Mouse (Mus musculus) embryonic fibroblast, embryonic 13.5 days (primary cell): ENCODE measurements at regions not wholly inside any gene's neighbourhood (a gene's known extent, or its start where the extent isn't known, plus 50 kb on each side); places are given as distances from the start of the nearest gene placed in this dataset.

ENCODE experiments used
- H3K27ac ChIP-seq: 2 replicates; pipeline ENCODE4 v1.5.1; 2012; ENCODE audit warnings: low read length, control low read depth, inconsistent platforms; ENCODE audit not compliant: insufficient read depth
- H3K4me1 ChIP-seq: 2 replicates; pipeline ENCODE4 v1.6.1; 2011; ENCODE audit warnings: low read length; ENCODE audit not compliant: control insufficient read depth, insufficient read depth
- H3K4me3 ChIP-seq: 2 replicates; pipeline ENCODE4 v1.5.1; 2011; ENCODE audit warnings: mild to moderate bottlenecking, control low read depth, low read length; ENCODE audit not compliant: insufficient read depth
- CTCF ChIP-seq: IDR thresholded peaks from 2 replicates; pipeline ENCODE4 v1.5.1; 2011; ENCODE audit warnings: mild to moderate bottlenecking, control low read depth, low read length, moderate library complexity, borderline replicate concordance; ENCODE audit not compliant: insufficient read depth
- POLR2A ChIP-seq: IDR thresholded peaks from 2 replicates; pipeline ENCODE4 v1.6.1; 2011; ENCODE audit warnings: low read depth, mild to moderate bottlenecking, control low read depth, low read length, moderate library complexity

DNA sequence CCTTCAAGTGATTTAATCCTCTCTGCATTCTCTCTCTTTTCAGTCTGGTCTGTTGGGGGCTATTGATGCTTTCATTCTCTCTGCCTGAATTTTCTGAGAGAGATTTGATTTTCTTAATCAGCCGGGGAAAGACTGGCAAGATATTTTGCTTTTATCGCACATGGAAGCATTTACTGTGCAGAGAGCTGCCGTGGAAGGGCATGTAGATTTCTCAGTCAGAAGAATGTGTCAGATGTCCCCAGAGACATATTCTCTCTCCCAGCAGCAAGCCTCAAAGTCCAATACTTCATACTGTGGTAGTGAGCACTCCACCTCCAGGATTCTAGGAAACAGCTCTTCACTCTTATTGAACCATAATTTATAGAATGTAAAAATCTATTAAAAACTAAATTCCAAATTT lies 103.7 kb upstream of the Fat4 start:
- Histone ChIP-seq H3K27ac (no peak overlapping the region), H3K4me3 (no peak overlapping the region), H3K4me1 (peaks cover 4% of the 10 kb centered on the region; the same call in 1 of the 2 replicates)
- TF ChIP-seq CTCF (no peak), POLR2A (no peak)

DNA sequence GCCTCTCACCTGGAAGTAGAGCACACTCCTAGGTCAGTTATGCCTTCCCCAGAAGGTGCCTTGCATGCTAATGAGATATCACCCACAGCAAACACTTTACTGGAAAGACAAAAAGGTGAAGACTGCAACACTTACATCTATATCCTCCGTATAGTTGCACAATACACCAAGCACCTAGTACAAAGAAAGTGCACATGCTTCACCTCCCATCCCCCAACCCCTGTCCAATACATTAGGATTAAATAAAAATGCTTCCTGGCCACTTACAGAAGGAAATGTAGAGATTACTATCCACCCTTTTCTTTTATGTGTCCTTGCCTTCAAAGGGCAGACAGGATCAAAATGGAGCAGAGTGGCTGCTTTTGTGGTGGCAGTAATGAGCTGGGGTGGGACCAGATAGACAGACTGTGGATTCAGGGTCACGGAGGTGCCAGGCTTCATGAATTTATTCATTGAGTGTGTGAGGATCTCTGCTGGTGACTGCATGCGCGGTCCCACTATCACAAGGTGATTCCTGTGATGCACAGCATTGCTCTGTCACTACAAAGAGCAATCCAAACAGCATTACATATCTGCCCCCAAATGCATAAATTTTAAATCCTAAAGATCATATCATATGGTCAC lies 109.9 kb upstream of the Fat4 start:
- Histone ChIP-seq H3K27ac (no peak overlapping the region), H3K4me3 (no peak overlapping the region), H3K4me1 (no peaks in the 10 kb centered on the region)
- TF ChIP-seq POLR2A (no peak), CTCF (no peak)

DNA sequence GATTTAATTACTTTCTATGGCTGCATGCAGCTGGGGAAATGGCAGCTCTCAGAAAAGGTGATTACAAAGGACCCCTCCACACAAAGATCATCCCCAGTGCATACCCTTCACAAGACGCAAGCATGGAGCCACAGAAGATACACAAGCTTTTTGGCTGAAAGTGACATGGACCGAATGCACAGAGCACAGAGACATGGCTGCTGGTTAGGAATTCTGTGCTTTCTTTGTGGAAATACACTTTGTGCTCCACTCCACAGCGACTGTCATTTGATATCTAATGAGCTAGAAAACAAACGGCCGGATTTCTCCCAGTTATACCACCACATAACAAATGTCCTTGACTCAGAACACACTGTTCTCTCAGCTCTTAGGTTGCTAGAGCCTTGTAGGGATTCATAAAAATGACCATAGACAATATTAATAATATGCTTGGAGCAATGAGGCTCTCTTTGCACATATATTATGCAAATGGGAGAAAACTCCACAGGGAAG lies 132.1 kb upstream of the Fat4 start:
- H3K4me1 ChIP-seq, result no peaks in the 10 kb centered on the region
- H3K4me3 ChIP-seq, result no peak overlapping the region
- H3K27ac ChIP-seq, result no peak overlapping the region
- TF ChIP-seq CTCF (no peak), POLR2A (no peak)

GRCm38 (mm10) chr3:38753446-38754205 lies 133.1 kb upstream of the Fat4 start:
- no peak for TF ChIP-seq POLR2A
- no peak for TF ChIP-seq CTCF

GRCm38 (mm10) chr3:38742155-38742554 lies 144.6 kb upstream of the Fat4 start:
- TF ChIP-seq CTCF (no peak), POLR2A (no peak)
- Histone ChIP-seq H3K4me3 (no peak overlapping the region), H3K27ac (no peak overlapping the region), H3K4me1 (no peaks in the 10 kb centered on the region)

More at GRCm38 (mm10) chr3:38753446-38754205, 133.1 kb upstream of the Fat4 start:
- Histone ChIP-seq H3K27ac (no peak overlapping the region), H3K4me1 (no peaks in the 10 kb centered on the region), H3K4me3 (no peak overlapping the region)

DNA sequence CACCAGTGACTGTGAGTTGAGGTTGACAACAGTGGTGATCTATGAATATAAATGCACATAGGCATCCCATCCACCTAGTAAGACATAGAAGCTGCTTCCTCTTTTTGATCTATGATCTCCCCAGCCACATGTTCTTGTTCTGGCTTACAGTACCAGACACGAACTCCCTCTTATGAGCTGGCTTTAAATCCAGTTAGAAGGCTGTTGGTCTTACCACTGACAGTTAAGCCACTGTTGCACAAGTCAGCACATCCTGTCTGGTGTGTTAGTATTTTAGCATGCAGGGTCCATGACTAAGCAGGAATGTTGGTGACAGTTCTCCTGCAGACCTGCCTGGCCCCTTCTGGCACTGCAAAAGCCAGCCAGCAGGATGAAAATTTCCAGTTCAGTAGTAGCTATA lies 164.1 kb upstream of the Fat4 start:
- Histone ChIP-seq H3K4me3 (no peak overlapping the region), H3K4me1 (no peaks in the 10 kb centered on the region), H3K27ac (no peak overlapping the region)
- TF ChIP-seq CTCF, result no peak
- no peak for TF ChIP-seq POLR2A

GRCm38 (mm10) chr3:38712078-38712873 lies 174.5 kb upstream of the Fat4 start:
- TF ChIP-seq CTCF (no peak), POLR2A (no peak)
- no peak overlapping the region for H3K27ac ChIP-seq
- H3K4me1 ChIP-seq, result no peaks in the 10 kb centered on the region; the same call in 1 of the 2 replicates
- H3K4me3 ChIP-seq, result no peak overlapping the region

DNA sequence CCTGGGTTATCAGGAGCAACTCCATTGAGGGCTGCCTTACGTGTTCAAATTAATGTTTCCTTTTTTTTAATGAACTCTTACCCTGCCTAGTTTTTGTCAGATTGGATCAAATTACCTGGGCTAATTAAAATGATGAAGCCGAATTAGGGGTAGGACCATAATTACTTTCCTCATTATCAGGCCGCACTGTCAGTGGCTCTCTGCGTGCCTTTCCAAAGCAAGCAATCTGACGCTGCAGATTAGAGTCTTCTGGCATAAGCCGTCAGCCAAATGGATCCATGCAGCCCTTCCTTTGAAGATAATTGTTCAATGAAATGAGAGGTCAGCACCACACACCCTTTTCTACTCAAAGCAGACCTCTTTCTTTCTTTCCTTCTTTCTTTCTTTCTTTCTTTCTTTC lies 175.5 kb upstream of the Fat4 start:
- no peak overlapping the region for H3K27ac ChIP-seq
- no peaks in the 10 kb centered on the region for H3K4me1 ChIP-seq
- H3K4me3 ChIP-seq, result no peak overlapping the region
- no peak for TF ChIP-seq POLR2A
- TF ChIP-seq CTCF, result no peak

- Histone ChIP-seq H3K4me3 (no peak overlapping the region), H3K4me1 (no peaks in the 10 kb centered on the region), H3K27ac (no peak overlapping the region)
- TF ChIP-seq CTCF, result no peak
- no peak for TF ChIP-seq POLR2A
Measured at GRCm38 (mm10) chr3:38707891-38708290, 178.8 kb upstream of the Fat4 start.
